Mouse (Mus musculus): ENCODE results near the gene Exoc7. TPM values are rescaled to one million over a fixed set of nuclear protein-coding genes. Genes with fewer than 3 reads are reported as not detected.

Gene Exoc7
- polyA plus RNA-seq, 2 experiments = 8.8 to 14.9 TPM

DNA sequence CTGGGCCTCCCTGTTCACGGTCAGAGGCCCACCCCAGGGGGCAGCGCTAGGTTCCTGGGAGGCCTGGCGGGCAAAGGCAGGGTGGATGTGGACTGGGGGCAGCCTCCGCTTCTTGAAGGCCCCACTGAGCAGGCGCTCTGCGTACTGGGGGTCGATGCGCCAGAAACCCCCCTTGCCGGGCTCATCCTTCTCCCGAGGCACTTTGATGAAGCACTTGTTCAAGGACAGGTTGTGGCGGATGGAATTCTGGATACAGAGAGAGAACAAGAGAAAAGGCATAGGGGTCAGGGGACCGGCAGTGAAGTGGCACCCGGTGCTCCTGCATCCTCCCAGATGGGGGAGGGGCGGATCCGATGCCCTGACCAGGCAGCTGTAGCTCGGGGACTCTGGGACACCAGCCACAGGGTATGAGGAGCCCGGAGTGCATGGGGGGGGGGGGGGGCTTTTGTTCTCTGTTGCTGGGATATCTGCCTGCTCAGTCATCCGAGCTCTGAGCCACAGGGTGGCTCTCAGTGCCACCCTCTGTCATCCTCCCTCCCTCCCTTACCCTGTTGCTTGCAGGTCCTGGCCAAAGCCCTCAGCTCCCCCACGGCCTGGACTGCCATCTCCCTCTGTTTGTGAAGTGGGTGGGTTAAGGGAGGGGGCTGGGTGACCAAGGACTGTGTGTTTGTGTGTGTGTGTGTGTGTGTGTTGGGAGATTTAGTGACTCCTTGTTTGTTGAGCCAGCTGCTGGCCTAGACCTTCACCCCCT lies 25.4 kb upstream of the Exoc7 start:
- WGBS (ENCODE audit: insufficient replicate concordance) = 56% methylated on average over 19 of the region's 19 CpGs
- Histone ChIP-seq H3K36me3 (replicated peaks; ENCODE audit: control insufficient read depth, insufficient read depth, low read depth) (no peaks in the 10 kb centered on the region), H3K4me3 (ENCODE audit: insufficient read depth in 1 of 2, low read depth in 2 of 2, low read length in 2 of 2) (no peak overlapping the region), H3K27ac (no peak overlapping the region), H3K27me3 (ENCODE audit: control insufficient read depth, insufficient read depth, low read length) (peaks cover 36% of the 10 kb centered on the region), H3K4me2 (ENCODE audit: low read depth) (no peak overlapping the region), H3K9ac (replicated peaks) (no peak overlapping the region), H3K9me3 (ENCODE audit: control insufficient read depth, low read length) (no peaks in the 10 kb centered on the region), H3K4me1 (replicated peaks; ENCODE audit: control insufficient read depth in 2 of 2, insufficient read depth in 2 of 2, low read length in 1 of 2) (no peaks in the 10 kb centered on the region)
- DNase-seq (ENCODE audit: low read depth in 3 of 3, low spot score in 3 of 3) = no peak
- ATAC-seq (ENCODE audit: insufficient read depth) = 0 out of 2 replicates have a peak, but pooled peaks have one; percentile 31
- TF ChIP-seq CTCF (IDR thresholded peaks at IDR 0.05; ENCODE audit: low read depth) = no peak
- TF ChIP-seq EP300 (IDR thresholded peaks at IDR 0.05; ENCODE audit: low read depth) = no peak

GRCm38 (mm10) chr11:116330211-116330518 lies 23.1 kb upstream of the Exoc7 start:
- DNase-seq (ENCODE audit: low read depth in 3 of 3, low spot score in 3 of 3) = no peak
- H3K27me3 ChIP-seq (ENCODE audit: control insufficient read depth, insufficient read depth, low read length) = peaks cover 22% of the 10 kb centered on the region
- H3K27ac ChIP-seq = no peak overlapping the region
- H3K9ac ChIP-seq (replicated peaks) = no peak overlapping the region
- H3K4me1 ChIP-seq (replicated peaks; ENCODE audit: control insufficient read depth in 2 of 2, insufficient read depth in 2 of 2, low read length in 1 of 2) = no peaks in the 10 kb centered on the region
- H3K36me3 ChIP-seq (replicated peaks; ENCODE audit: control insufficient read depth, insufficient read depth, low read depth) = no peaks in the 10 kb centered on the region
- ATAC-seq (ENCODE audit: insufficient read depth) = no peak
- 59% methylated on average over 7 of the region's 7 CpGs for WGBS (ENCODE audit: insufficient replicate concordance)
- no peak overlapping the region for H3K4me2 ChIP-seq (ENCODE audit: low read depth)
- H3K4me3 ChIP-seq (ENCODE audit: insufficient read depth in 1 of 2, low read depth in 2 of 2, low read length in 2 of 2) = no peak overlapping the region
- no peak for TF ChIP-seq EP300 (IDR thresholded peaks at IDR 0.05; ENCODE audit: low read depth)
- TF ChIP-seq CTCF (IDR thresholded peaks at IDR 0.05; ENCODE audit: low read depth) = no peak
- H3K9me3 ChIP-seq (ENCODE audit: control insufficient read depth, low read length) = no peaks in the 10 kb centered on the region

DNA sequence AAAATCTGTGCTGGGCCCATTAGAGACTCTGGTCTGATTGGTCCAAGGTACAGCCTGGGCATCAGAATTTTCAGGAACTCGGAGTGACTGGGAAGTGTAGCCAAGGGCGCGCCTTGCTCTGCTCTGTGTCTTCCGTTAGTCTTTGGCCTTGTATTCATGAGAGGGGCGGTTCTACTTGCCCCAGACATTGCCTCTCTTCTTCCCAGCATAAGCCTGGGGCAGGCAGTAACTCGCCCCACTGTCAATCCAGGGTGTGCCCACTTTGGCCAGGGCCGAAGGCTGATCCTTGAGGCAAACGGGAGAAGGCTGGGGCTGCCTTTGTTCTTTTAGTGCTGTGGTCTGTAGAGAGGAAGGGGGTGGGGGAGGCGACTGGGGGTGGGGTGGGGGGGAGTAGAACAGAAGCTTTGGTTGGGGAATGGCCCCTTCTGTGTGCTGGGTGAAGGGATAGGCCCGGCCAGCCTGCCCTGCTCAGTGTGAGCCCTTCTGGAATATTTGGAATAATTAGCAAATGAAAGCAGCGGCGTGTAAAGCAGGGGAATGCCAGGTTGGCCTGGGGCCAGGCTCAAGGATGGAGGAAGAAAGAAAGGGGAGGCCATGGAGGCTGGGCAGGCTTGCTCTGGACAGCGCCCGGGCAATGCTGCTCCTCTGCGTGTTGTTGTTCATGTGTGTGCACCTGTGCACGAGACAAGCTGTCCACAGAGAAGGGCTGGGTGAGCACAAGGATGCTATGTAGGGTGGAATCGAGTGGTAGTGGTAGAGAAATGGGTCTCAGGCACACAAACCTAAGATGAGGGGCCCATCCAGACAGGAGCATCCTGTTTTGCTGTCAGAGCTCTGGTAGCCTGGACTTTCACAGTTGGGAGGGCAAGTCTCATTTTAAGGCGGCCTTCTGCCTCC lies 22.5 kb upstream of the Exoc7 start:
- TF ChIP-seq EP300 (IDR thresholded peaks at IDR 0.05; ENCODE audit: low read depth) (no peak), CTCF (IDR thresholded peaks at IDR 0.05; ENCODE audit: low read depth) (no peak)
- no peak for ATAC-seq (ENCODE audit: insufficient read depth)
- no peak overlapping the region for H3K9ac ChIP-seq (replicated peaks)
- WGBS (ENCODE audit: insufficient replicate concordance) = 59% methylated on average over 18 of the region's 18 CpGs
- H3K36me3 ChIP-seq (replicated peaks; ENCODE audit: control insufficient read depth, insufficient read depth, low read depth) = no peaks in the 10 kb centered on the region
- peaks cover 16% of the 10 kb centered on the region for H3K27me3 ChIP-seq (ENCODE audit: control insufficient read depth, insufficient read depth, low read length)
- H3K27ac ChIP-seq = no peak overlapping the region
- no peak for DNase-seq (ENCODE audit: low read depth in 3 of 3, low spot score in 3 of 3)
- H3K9me3 ChIP-seq (ENCODE audit: control insufficient read depth, low read length) = no peaks in the 10 kb centered on the region
- H3K4me1 ChIP-seq (replicated peaks; ENCODE audit: control insufficient read depth in 2 of 2, insufficient read depth in 2 of 2, low read length in 1 of 2) = no peaks in the 10 kb centered on the region
- no peak overlapping the region for H3K4me3 ChIP-seq (ENCODE audit: insufficient read depth in 1 of 2, low read depth in 2 of 2, low read length in 2 of 2)
- H3K4me2 ChIP-seq (ENCODE audit: low read depth) = no peak overlapping the region

DNA sequence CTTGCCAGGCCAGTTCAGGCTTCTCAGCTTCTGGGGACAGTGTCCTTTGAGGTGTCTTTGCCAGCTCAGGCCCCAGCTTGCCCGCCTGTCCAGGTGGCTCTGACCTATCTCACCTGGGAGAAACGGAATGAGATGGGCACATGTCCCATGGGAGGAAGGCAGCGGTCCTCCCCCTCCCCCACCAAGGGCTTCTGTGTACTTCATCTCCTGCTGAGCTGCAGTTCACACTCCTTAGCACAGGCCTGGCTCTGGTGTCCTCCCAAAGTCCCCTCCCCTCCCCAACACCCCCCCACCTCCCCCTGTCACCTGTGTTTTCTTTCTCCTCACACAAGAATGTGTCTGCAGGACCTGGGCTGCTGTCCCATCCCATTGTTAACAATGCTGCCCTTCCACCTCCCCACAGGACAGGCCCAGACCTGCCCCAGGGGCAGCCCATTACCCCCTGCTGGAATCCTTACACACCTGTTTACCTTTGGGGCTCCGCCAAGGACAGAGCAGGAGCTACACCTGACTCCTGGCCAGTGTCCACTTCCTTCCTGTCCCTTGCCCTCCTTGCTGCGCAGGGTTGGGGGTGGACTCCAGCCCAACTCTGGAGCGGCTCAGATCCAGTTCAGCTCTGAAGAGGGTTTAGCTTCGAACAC lies 20.1 kb upstream of the Exoc7 start:
- Histone ChIP-seq H3K27ac (no peak overlapping the region), H3K4me1 (replicated peaks; ENCODE audit: control insufficient read depth in 2 of 2, insufficient read depth in 2 of 2, low read length in 1 of 2) (no peaks in the 10 kb centered on the region), H3K9ac (replicated peaks) (no peak overlapping the region), H3K27me3 (ENCODE audit: control insufficient read depth, insufficient read depth, low read length) (no peaks in the 10 kb centered on the region), H3K4me2 (ENCODE audit: low read depth) (no peak overlapping the region), H3K36me3 (replicated peaks; ENCODE audit: control insufficient read depth, insufficient read depth, low read depth) (no peaks in the 10 kb centered on the region), H3K9me3 (ENCODE audit: control insufficient read depth, low read length) (no peaks in the 10 kb centered on the region), H3K4me3 (ENCODE audit: insufficient read depth in 1 of 2, low read depth in 2 of 2, low read length in 2 of 2) (no peak overlapping the region)
- WGBS (ENCODE audit: insufficient replicate concordance) = 66% methylated on average over 7 of the region's 7 CpGs
- ATAC-seq (ENCODE audit: insufficient read depth) = no peak
- no peak for DNase-seq (ENCODE audit: low read depth in 3 of 3, low spot score in 3 of 3)
- TF ChIP-seq CTCF (IDR thresholded peaks at IDR 0.05; ENCODE audit: low read depth) (no peak), EP300 (IDR thresholded peaks at IDR 0.05; ENCODE audit: low read depth) (no peak)
